Mouse (Mus musculus) olfactory bulb, adult 2 months (tissue): ENCODE measurements around the gene Brsk1. TPM values are rescaled to one million over a fixed set of nuclear protein-coding genes. Genes with fewer than 3 reads are reported as not detected.

Experiments
- H3K27ac ChIP-seq: fragments of 200-500 bp; 2 replicates; pipeline ENCODE4 v1.5.1; 2012; ENCODE audit warnings: low read depth, low read length; ENCODE audit not compliant: insufficient read depth
- H3K4me1 ChIP-seq: fragments of 200-500 bp; 2 replicates; pipeline ENCODE4 v1.6.1; 2012; ENCODE audit warnings: low read length; ENCODE audit not compliant: control insufficient read depth, insufficient read depth
- H3K4me3 ChIP-seq: fragments of 200-500 bp; 2 replicates; pipeline ENCODE4 v1.5.1; 2012; ENCODE audit warnings: mild to moderate bottlenecking, low read depth, low read length, moderate library complexity; ENCODE audit not compliant: insufficient read depth
- CTCF ChIP-seq: fragments of 200-500 bp; IDR thresholded peaks from 2 replicates; pipeline ENCODE4 v1.5.1; 2012; ENCODE audit warnings: low read depth, mild to moderate bottlenecking, low read length, moderate library complexity; ENCODE audit not compliant: insufficient read depth
- POLR2A ChIP-seq: fragments of 200-500 bp; IDR thresholded peaks from 2 replicates; pipeline ENCODE4 v1.6.1; 2012; ENCODE audit warnings: mild to moderate bottlenecking, low read depth, low read length, moderate library complexity; ENCODE audit not compliant: insufficient read depth
- WGBS: fragments of 180-500 bp; shearing (Covaris S2); methylation state at CpG from one replicate; pipeline ENCODE4 v1.1.7; 2018; 5-methylcytosine and 5-hydroxymethylcytosine counted together
- polyA plus RNA-seq: library from polyadenylated mRNA; stranded (reverse); fragments of >200 nt; gene quantifications from 2 replicates; pipeline ENCODE4 v1.2.4, GENCODE M21; 2012; ENCODE audit warnings: low replicate concordance; ENCODE audit not compliant: missing spikeins, insufficient read depth, insufficient read length

Gene Brsk1
- polyA plus RNA-seq, 1 experiment, result not detected

- no peak for TF ChIP-seq POLR2A
- TF ChIP-seq CTCF, result no peak
- no peaks in the 10 kb centered on the region; the same call in 1 of the 2 replicates for H3K4me1 ChIP-seq
- peak overlapping the region; percentile 48 for H3K4me3 ChIP-seq
- H3K27ac ChIP-seq, result no peak overlapping the region
- WGBS, result 32% methylated on average over 12 of the region's 12 CpGs
Observed at GRCm38 (mm10) chr7:4723508-4723907, 33.1 kb downstream of the Brsk1 start.

GRCm38 (mm10) chr7:4724359-4724758, 34.0 kb downstream of the Brsk1 start:
- WGBS, result 73% methylated on average over 3 of the region's 3 CpGs
- no peaks in the 10 kb centered on the region; the same call in 1 of the 2 replicates for H3K4me1 ChIP-seq
- TF ChIP-seq POLR2A (no peak), CTCF (no peak)
- H3K4me3 ChIP-seq, result no peak overlapping the region
- H3K27ac ChIP-seq, result no peak overlapping the region

- WGBS, result 86% methylated on average over 7 of the region's 7 CpGs
- no peak within 1 kb of the TSS for H3K4me3 ChIP-seq
- TF ChIP-seq CTCF (no peak), POLR2A (no peak)
- H3K27ac ChIP-seq, result no peak within 1 kb of the TSS
- H3K4me1 ChIP-seq, result no peaks in the 10 kb centered on the region; the same call in 1 of the 2 replicates
Observed at GRCm38 (mm10) chr7:4725169-4725568, 34.8 kb downstream of the Brsk1 start, which contains the start of gene Tmem150b. Tmem150b (minus strand) TSS chr7:4725249.

- H3K4me1 ChIP-seq, result no peaks in the 10 kb centered on the region
- 80% methylated on average over 5 of the region's 5 CpGs for WGBS
- H3K4me3 ChIP-seq, result no peak overlapping the region
- no peak overlapping the region for H3K27ac ChIP-seq
- no peak for TF ChIP-seq POLR2A
- TF ChIP-seq CTCF, result no peak
Observed at GRCm38 (mm10) chr7:4731090-4731489, 40.7 kb downstream of the Brsk1 start.

GRCm38 (mm10) chr7:4732968-4733392, 42.6 kb downstream of the Brsk1 start:
- no peaks in the 10 kb centered on the region for H3K4me1 ChIP-seq
- WGBS, result 68% methylated on average over 6 of the region's 6 CpGs
- TF ChIP-seq CTCF (no peak), POLR2A (no peak)
- no peak overlapping the region for H3K27ac ChIP-seq
- H3K4me3 ChIP-seq, result no peak overlapping the region

GRCm38 (mm10) chr7:4739041-4739543, 48.7 kb downstream of the Brsk1 start:
- peaks cover 26% of the 10 kb centered on the region for H3K4me1 ChIP-seq
- H3K27ac ChIP-seq, result peak overlapping the region; percentile 38; the same call in 1 of the 2 replicates
- TF ChIP-seq POLR2A, result no peak
- TF ChIP-seq CTCF, result no peak
- peak overlapping the region; percentile 37 for H3K4me3 ChIP-seq
- 37% methylated on average over 10 of the region's 10 CpGs for WGBS

GRCm38 (mm10) chr7:4739544-4740275, 49.3 kb downstream of the Brsk1 start, which contains the start of gene Kmt5c:
Kmt5c (plus strand) TSS chr7:4740115.
- 0% methylated on average over 38 of the region's 44 CpGs for WGBS
- H3K4me1 ChIP-seq, result peaks cover 26% of the 10 kb centered on the region

GRCm38 (mm10) chr7:4740309-4740727, 49.9 kb downstream of the Brsk1 start:
- WGBS, result under 1% methylated on average over 14 of the region's 14 CpGs
- peaks cover 26% of the 10 kb centered on the region for H3K4me1 ChIP-seq
- peak overlapping the region; percentile 82 for H3K4me3 ChIP-seq
- peak overlapping the region; percentile 95 for H3K27ac ChIP-seq
- TF ChIP-seq CTCF, result no peak
- TF ChIP-seq POLR2A, result no peak

More at GRCm38 (mm10) chr7:4739544-4740275, 49.3 kb downstream of the Brsk1 start, which contains the start of gene Kmt5c:
- Histone ChIP-seq H3K4me3 (peak within 1 kb of the TSS; percentile 82), H3K27ac (peak within 1 kb of the TSS; percentile 95)
- TF ChIP-seq POLR2A (peak; percentile 81), CTCF (no peak)

- Histone ChIP-seq H3K27ac (peak overlapping the region; percentile 95; the same call in 1 of the 2 replicates), H3K4me3 (peak overlapping the region; percentile 82), H3K4me1 (peaks cover 26% of the 10 kb centered on the region)
- WGBS, result 9% methylated on average over 4 of the region's 4 CpGs
- TF ChIP-seq CTCF (no peak), POLR2A (no peak)
Observed at GRCm38 (mm10) chr7:4741151-4741550, 50.7 kb downstream of the Brsk1 start.
